Mouse (Mus musculus): Measurements from ENCODE around the gene Slc4a8.
"Not testable (repeated sequence)": the region's sequence is repeated elsewhere in the genome, so short reads cannot be mapped to it uniquely, and the experiment has no call there.

Slc4a8 gene

GRCm38 (mm10) chr15:100770338-100770737, 8.8 kb downstream of the Slc4a8 start:
- intact Hi-C loops (cut with DNase I): no loop called here

- intact Hi-C loops (cut with DNase I): no loop called here
These were observed 11.1 kb downstream of the Slc4a8 start for GRCm38 (mm10) chr15:100772685-100773084.

GRCm38 (mm10) chr15:100773859-100774258, 12.3 kb downstream of the Slc4a8 start:
- intact Hi-C loops (cut with DNase I): not testable (repeated sequence)

GRCm38 (mm10) chr15:100775189-100776166, 13.9 kb downstream of the Slc4a8 start:
- intact Hi-C loops (cut with DNase I): no loop called here

- intact Hi-C loops (cut with DNase I): no loop called here
These were observed 14.9 kb downstream of the Slc4a8 start for GRCm38 (mm10) chr15:100776424-100776823.

- intact Hi-C loops (cut with DNase I): no loop called here
These were observed 15.8 kb downstream of the Slc4a8 start for GRCm38 (mm10) chr15:100777020-100778016.

- intact Hi-C loops (cut with DNase I): no loop called here
These were observed 18.3 kb downstream of the Slc4a8 start for GRCm38 (mm10) chr15:100779896-100780295.

GRCm38 (mm10) chr15:100783244-100783987, 21.9 kb downstream of the Slc4a8 start:
- intact Hi-C loops (cut with DNase I): no loop called here

- intact Hi-C loops (cut with DNase I): no loop called here
These were observed 28.7 kb downstream of the Slc4a8 start for GRCm38 (mm10) chr15:100790219-100790618.

GRCm38 (mm10) chr15:100792324-100792723, 30.8 kb downstream of the Slc4a8 start:
- intact Hi-C loops (cut with DNase I): no loop called here

GRCm38 (mm10) chr15:100800914-100801313, 39.4 kb downstream of the Slc4a8 start:
- intact Hi-C loops (cut with DNase I): no loop called here

- intact Hi-C loops (cut with DNase I): no loop called here
These were observed 46.5 kb downstream of the Slc4a8 start for GRCm38 (mm10) chr15:100808062-100808461.

- intact Hi-C loops (cut with DNase I): no loop called here
These were observed 46.9 kb downstream of the Slc4a8 start for GRCm38 (mm10) chr15:100808484-100808883.

- intact Hi-C loops (cut with DNase I): no loop called here
These were observed 48.7 kb downstream of the Slc4a8 start for GRCm38 (mm10) chr15:100810243-100810642.

- intact Hi-C loops (cut with DNase I): no loop called here
These were observed 52.0 kb downstream of the Slc4a8 start for GRCm38 (mm10) chr15:100813501-100813900.

GRCm38 (mm10) chr15:100814066-100814465, 52.5 kb downstream of the Slc4a8 start:
- intact Hi-C loops (cut with DNase I): no loop called here

GRCm38 (mm10) chr15:100815310-100815709, 53.8 kb downstream of the Slc4a8 start:
- intact Hi-C loops (cut with DNase I): no loop called here

GRCm38 (mm10) chr15:100818860-100819259, 57.3 kb downstream of the Slc4a8 start:
- intact Hi-C loops (cut with DNase I): no loop called here

- intact Hi-C loops (cut with DNase I): loop anchor here (5.0 kb wide), 1 partner anchor 65 kb away; no protein-coding TSS in a partner anchor
These were observed 60.3 kb downstream of the Slc4a8 start for GRCm38 (mm10) chr15:100821824-100822223.

- intact Hi-C loops (cut with DNase I): loop anchor here (5.0 kb wide), 1 partner anchor 65 kb away; no protein-coding TSS in a partner anchor
These were observed 60.8 kb downstream of the Slc4a8 start for GRCm38 (mm10) chr15:100822370-100822769.

All from adrenal gland (tissue).